Mouse (Mus musculus): Measurements from ENCODE around the gene Hamp2. TPM values are rescaled to one million over a fixed set of nuclear protein-coding genes. Genes with fewer than 3 reads are reported as not detected.

Hamp2 gene
- polyA plus RNA-seq, 1 experiment from 2014 or later = not detected

DNA sequence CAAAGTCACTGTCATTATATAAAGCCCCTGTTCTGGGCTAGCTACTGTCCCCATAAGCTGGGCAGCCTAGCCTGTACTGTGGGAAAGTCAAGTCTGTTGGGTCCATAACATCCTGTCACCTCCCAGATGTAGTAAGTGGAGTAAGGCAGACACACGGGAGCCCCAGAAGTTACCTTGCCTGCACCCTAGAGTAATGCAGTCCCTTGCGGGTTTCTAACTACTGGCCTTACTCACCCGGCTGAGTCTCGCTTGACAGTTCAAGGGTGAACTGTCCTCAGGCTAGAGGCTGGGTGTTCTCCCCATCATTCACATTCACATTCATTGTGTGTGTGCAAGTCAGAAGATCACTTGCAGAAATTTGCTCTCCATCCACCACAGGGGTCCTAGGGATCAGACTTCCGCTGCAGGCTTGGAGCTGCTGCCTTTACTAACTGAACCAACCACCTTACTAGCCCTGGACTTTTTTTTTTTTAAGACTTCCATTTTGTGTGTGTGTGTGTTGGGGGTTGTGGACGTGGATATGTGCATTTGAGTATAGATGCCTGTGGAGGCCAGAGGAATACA lies 35.4 kb upstream of the Hamp2 start:
- H3K27me3 ChIP-seq = no peaks in the 10 kb centered on the region
- no peak overlapping the region for H3K27ac ChIP-seq
- no peak for ATAC-seq (replicated peaks; ENCODE audit: insufficient number of reproducible peaks, insufficient read depth, low FRiP score, low read depth)
- no peak overlapping the region for H3K9ac ChIP-seq
- 86% methylated on average over 6 of the region's 6 CpGs for WGBS
- no peaks in the 10 kb centered on the region for H3K9me3 ChIP-seq (replicated peaks)
- peaks cover 2% of the 10 kb centered on the region for H3K36me3 ChIP-seq
- peaks cover 32% of the 10 kb centered on the region for H3K4me1 ChIP-seq (replicated peaks)
- H3K4me3 ChIP-seq = no peak overlapping the region
- no peak overlapping the region for H3K4me2 ChIP-seq

DNA sequence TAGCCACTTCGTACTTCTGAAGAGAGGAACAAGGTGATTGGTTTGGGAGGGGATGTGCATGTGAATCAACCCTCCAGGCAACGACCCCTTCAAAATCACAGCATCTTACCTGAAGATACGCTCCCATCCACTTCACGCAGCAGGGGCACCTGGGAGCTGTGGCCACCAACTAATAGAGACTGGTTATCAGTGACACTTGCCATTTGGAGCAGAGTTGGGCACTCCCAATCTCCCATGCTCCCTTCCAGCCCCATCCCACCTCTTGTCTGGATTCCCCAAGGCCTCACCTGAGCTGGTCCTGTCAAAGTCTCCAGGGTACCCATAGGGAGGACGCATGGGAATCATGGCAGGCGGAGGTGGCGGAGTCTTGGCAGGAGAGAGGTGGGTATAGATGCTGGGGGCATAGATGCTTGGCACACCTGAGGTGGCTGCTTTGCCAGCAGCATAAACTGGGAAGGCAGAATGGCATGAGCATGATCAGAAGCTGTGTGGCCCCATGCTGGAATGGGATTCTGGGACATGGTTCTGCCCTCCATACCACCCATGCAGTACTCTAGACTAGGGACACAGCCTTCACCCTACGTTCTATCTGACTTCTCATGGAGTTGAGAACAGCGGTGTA lies 34.5 kb upstream of the Hamp2 start:
- WGBS = 94% methylated on average over 9 of the region's 9 CpGs
- Histone ChIP-seq H3K27me3 (no peaks in the 10 kb centered on the region), H3K36me3 (peaks cover 10% of the 10 kb centered on the region), H3K4me3 (no peak overlapping the region), H3K9ac (no peak overlapping the region), H3K4me1 (replicated peaks) (peaks cover 32% of the 10 kb centered on the region), H3K9me3 (replicated peaks) (no peaks in the 10 kb centered on the region), H3K4me2 (no peak overlapping the region), H3K27ac (no peak overlapping the region)
- ATAC-seq (replicated peaks; ENCODE audit: insufficient number of reproducible peaks, insufficient read depth, low FRiP score, low read depth) = no peak

DNA sequence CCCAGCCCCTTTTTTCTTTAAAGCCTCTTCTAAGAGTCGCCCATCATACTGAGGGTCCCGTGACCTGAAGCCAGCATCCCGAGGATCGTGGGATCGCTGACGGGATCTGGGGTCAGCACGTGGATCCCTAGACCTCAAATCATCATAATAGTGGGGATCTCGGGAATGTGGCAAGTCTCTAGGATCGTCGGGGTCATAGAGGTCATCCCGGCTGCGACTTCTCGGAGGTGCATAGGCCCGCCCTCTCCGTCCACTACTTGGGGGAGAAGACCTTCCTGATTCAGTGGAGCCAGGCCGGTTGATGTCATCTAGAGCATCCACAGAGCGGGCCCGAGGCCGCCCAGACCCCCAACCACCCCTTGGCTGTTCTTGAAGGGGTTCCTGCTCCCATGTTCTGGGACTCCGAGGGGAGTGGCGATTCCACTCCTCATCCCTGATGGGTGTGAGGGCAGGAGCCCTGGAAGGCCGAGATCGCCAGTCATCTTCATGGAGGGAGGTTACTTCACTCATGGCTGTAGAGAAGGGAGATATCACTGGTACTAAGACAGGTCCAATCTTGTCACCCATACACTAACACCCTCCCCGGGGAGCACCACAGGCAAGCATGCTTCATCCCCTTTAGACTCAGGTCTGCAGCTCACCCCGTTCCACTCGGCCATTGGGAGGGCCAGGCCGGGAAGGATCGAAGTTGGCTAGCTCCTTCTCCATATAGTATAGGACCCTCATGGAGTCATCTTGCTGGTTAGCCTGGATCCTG lies 33.8 kb upstream of the Hamp2 start:
- Histone ChIP-seq H3K4me3 (peak overlapping the region; percentile 96), H3K9ac (peak overlapping the region; percentile 98), H3K9me3 (replicated peaks) (no peaks in the 10 kb centered on the region), H3K27ac (peak overlapping the region; percentile 99), H3K27me3 (no peaks in the 10 kb centered on the region), H3K4me1 (replicated peaks) (peaks cover 27% of the 10 kb centered on the region), H3K36me3 (peaks cover 17% of the 10 kb centered on the region), H3K4me2 (peak overlapping the region; percentile 91)
- ATAC-seq (replicated peaks; ENCODE audit: insufficient number of reproducible peaks, insufficient read depth, low FRiP score, low read depth) = no peak
- WGBS = 71% methylated on average over 28 of the region's 28 CpGs

DNA sequence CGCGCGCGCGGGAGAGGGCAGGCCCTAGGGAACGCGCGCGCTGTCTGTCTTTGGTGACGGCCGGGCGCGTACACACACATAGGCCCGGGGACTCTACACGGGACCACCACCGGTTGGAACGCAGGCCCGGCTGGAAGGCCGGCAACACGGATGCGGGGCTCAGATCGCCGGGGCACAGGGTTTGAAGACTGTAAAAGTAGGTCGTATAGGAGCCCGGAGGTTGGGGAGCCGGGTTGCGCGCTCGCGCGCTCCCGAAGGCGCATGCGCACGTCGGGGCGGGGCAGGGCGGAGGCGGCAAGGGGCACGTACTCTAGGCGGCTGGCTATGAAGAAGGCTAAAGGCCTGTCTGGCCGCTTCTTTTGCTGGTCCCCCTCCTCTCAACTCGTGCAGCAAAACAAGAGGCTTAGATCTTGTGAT lies 32.9 kb upstream of the Hamp2 start:
- WGBS = under 1% methylated on average over 43 of the region's 43 CpGs
- H3K36me3 ChIP-seq = peaks cover 27% of the 10 kb centered on the region
- H3K9me3 ChIP-seq (replicated peaks) = no peaks in the 10 kb centered on the region
- H3K4me3 ChIP-seq = peak overlapping the region; percentile 96
- no peaks in the 10 kb centered on the region for H3K27me3 ChIP-seq
- peak; percentile 66 for ATAC-seq (replicated peaks; ENCODE audit: insufficient number of reproducible peaks, insufficient read depth, low FRiP score, low read depth)
- H3K4me1 ChIP-seq (replicated peaks) = peaks cover 24% of the 10 kb centered on the region
- H3K27ac ChIP-seq = peak overlapping the region; percentile 99
- H3K9ac ChIP-seq = peak overlapping the region; percentile 98
- H3K4me2 ChIP-seq = peak overlapping the region; percentile 91

DNA sequence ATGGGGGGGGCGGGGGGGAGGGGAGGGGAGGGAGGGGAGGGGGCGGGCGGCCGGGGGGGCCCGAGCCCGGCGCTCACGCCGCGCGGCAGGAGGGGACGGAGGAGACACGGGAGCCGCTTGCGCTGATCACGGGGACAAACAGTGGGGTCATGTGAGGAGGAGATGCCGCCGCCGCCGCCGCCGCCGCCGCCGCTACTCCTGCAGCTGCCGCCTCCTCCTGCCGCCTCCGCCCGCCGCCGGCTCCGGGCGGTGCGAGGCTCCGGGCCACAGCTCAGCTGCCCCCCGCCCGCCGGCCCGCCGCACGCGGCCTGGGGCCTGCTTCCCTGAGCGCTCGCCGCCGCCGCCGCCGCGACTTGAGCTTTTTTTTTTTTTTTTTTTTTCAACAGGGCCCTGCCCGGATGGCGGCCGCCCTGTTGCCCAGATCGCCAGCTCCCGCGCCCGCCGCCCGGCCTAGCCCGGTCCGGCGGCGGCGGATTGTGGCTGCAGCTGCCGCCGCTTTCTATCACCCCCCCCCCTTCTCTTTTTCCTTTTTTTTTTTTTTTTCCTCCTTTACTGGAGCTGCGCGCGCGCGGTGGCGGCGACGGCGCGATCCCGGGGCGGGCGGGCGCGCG lies 32.4 kb upstream of the Hamp2 start, which contains the start of gene Usf2:
TSS of gene Usf2 (minus strand) at position 48 of the 611 bp plus-strand sequence.
- under 1% methylated on average over 56 of the region's 82 CpGs for WGBS
- peaks cover 22% of the 10 kb centered on the region for H3K4me1 ChIP-seq (replicated peaks)
- H3K27ac ChIP-seq = peak within 1 kb of the TSS; percentile 99
- H3K27me3 ChIP-seq = no peaks in the 10 kb centered on the region
- peak within 1 kb of the TSS; percentile 96 for H3K4me3 ChIP-seq
- H3K36me3 ChIP-seq = peaks cover 32% of the 10 kb centered on the region
- peak within 1 kb of the TSS; percentile 91 for H3K4me2 ChIP-seq
- H3K9ac ChIP-seq = peak within 1 kb of the TSS; percentile 98
- peak; percentile 71 for ATAC-seq (replicated peaks; ENCODE audit: insufficient number of reproducible peaks, insufficient read depth, low FRiP score, low read depth)
- H3K9me3 ChIP-seq (replicated peaks) = no peaks in the 10 kb centered on the region

DNA sequence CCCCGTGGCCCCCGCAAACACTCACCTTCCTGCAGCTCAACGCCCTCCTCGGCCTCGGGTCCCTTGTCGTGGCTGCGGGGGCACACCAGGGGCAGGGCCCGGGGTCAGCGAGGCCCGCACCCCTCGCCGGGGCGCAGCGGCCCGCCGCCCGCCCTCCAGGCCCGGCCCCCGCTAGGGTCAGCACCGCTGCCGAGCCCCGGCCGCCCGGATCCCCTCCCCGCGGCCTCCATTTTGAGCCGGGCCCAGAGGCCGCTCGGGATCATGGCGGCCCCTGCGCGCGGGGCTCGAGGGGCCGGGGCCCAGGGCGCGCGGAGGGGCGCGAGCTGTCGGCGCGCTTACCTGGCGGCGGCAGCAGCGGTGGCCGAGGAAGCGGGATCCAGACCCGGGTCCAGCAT lies 31.9 kb upstream of the Hamp2 start:
- H3K9ac ChIP-seq = peak overlapping the region; percentile 98
- peaks cover 22% of the 10 kb centered on the region for H3K4me1 ChIP-seq (replicated peaks)
- H3K9me3 ChIP-seq (replicated peaks) = no peaks in the 10 kb centered on the region
- peak overlapping the region; percentile 96 for H3K4me3 ChIP-seq
- H3K36me3 ChIP-seq = peaks cover 36% of the 10 kb centered on the region
- peak overlapping the region; percentile 91 for H3K4me2 ChIP-seq
- under 1% methylated on average over 43 of the region's 49 CpGs for WGBS
- H3K27ac ChIP-seq = peak overlapping the region; percentile 99
- ATAC-seq (replicated peaks; ENCODE audit: insufficient number of reproducible peaks, insufficient read depth, low FRiP score, low read depth) = peak; percentile 47
- H3K27me3 ChIP-seq = no peaks in the 10 kb centered on the region

DNA sequence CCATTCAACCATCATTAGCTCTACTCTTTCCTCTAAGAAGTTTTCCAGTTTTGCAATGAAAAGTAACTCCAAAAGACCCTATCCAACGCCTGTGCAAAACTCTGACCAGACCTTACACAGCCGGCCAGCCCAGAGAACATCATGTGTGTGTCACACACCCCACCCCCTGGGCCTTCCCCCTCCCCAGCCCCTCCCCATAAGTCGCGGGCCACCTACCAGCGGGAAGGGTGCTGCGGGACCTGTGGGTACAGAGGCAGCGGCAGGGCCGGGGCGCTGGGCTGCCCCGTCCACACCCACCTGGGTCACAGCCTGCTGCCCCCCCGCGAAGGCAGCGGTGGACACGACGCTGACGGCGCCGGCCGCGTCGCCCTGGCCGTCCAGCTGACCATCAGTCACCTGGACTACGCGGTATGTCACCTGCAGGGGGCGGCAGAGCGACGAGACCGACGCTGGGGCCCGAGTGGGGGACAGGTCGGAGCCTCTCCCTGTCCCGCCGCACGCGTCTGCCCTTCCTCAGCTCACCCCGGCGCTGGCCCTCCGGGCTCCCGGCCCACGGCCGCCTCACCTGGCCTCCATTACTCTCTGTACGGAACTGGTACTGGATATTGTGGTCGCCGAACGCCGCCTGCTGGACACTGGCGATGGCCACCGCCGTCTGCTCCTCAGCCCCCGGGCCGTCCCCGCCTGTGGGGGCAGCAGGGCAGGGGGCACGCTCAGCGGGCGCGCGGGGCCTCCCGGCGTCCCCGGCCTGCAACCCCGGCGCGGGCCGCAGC lies 31.3 kb upstream of the Hamp2 start:
- WGBS = under 1% methylated on average over 62 of the region's 64 CpGs
- peaks cover 39% of the 10 kb centered on the region for H3K36me3 ChIP-seq
- peak overlapping the region; percentile 98 for H3K9ac ChIP-seq
- H3K27ac ChIP-seq = peak overlapping the region; percentile 99
- H3K27me3 ChIP-seq = no peaks in the 10 kb centered on the region
- H3K4me2 ChIP-seq = peak overlapping the region; percentile 91
- H3K9me3 ChIP-seq (replicated peaks) = no peaks in the 10 kb centered on the region
- H3K4me3 ChIP-seq = peak overlapping the region; percentile 96
- ATAC-seq (replicated peaks; ENCODE audit: insufficient number of reproducible peaks, insufficient read depth, low FRiP score, low read depth) = peak; percentile 68
- peaks cover 22% of the 10 kb centered on the region for H3K4me1 ChIP-seq (replicated peaks)

DNA sequence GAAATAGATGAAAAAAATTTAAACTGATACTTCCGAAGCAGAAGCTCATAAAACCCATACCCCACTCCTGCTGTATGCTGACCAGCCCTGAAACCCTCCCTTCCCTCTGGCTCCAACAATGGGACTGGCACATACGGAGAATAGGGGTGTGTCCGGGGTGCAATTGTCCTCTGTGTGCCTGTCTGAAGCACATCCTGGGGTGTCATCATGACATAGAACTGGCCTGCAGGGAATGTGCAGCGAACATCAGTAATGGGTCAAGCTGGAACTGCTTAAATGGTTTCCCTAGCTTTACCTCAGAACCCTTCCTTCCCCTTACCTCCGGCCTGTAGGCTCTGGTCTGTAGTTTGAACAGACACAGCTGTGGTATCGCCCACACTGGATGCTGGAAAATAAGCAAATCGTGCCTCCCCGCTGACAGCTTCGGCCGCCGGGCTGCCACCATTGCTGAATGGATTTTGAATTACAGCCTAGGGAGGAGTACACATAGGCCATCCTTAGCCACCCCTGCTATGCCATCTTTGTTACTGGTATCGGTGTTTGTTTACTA lies 30.6 kb upstream of the Hamp2 start:
- Histone ChIP-seq H3K4me3 (peak overlapping the region; percentile 96; the same call in 1 of the 2 replicates), H3K27me3 (no peaks in the 10 kb centered on the region), H3K4me1 (replicated peaks) (peaks cover 22% of the 10 kb centered on the region), H3K36me3 (peaks cover 40% of the 10 kb centered on the region), H3K27ac (no peak overlapping the region), H3K9me3 (replicated peaks) (no peaks in the 10 kb centered on the region), H3K9ac (no peak overlapping the region), H3K4me2 (peak overlapping the region; percentile 91)
- no peak for ATAC-seq (replicated peaks; ENCODE audit: insufficient number of reproducible peaks, insufficient read depth, low FRiP score, low read depth)
- WGBS = 92% methylated on average over 12 of the region's 12 CpGs

DNA sequence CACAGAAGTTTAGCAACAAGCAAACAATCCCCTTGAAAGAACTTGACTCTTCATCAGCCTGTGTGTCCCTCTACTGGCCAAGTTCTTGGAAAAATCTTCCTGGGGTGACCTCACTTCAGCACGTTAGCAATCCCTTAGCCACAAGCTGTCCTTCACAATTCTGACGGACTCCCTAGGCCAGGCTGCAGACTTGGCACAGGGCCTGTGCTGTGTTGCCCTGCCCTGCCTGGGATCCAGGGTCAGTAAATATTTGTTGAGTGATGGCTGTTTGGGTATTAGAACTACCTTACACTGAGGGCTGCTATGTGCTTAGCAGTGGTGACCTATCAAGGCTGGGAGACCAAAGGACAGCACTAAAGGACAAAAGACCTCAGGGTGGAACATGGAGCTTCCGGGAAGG lies 29.6 kb upstream of the Hamp2 start:
- Histone ChIP-seq H3K4me1 (replicated peaks) (peaks cover 22% of the 10 kb centered on the region), H3K27ac (no peak overlapping the region), H3K4me2 (no peak overlapping the region), H3K9ac (no peak overlapping the region), H3K27me3 (no peaks in the 10 kb centered on the region), H3K4me3 (no peak overlapping the region), H3K9me3 (replicated peaks) (no peaks in the 10 kb centered on the region), H3K36me3 (peaks cover 46% of the 10 kb centered on the region)
- ATAC-seq (replicated peaks; ENCODE audit: insufficient number of reproducible peaks, insufficient read depth, low FRiP score, low read depth) = no peak
- WGBS = 70% methylated on average over 3 of the region's 3 CpGs

DNA sequence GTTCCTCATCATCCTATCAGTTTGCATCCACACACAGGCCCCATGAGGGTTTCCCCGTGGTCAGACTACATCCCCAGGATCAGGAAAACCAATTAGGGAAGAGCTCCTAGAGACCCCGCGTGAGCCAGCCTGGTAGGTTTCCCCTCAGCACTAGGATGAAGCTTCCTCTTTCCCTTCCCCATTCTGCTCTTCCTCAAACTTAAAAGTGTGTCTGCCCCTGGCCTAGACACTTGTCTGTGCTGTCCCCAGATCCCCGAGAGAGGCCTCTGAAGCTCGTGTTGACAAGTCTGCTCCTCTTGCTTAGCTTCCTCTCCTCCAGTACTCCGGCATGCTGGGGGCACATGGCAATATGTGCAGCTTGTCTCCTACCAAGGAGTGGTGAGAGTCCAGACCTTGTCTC lies 29.0 kb upstream of the Hamp2 start:
- no peak for ATAC-seq (replicated peaks; ENCODE audit: insufficient number of reproducible peaks, insufficient read depth, low FRiP score, low read depth)
- no peak overlapping the region for H3K9ac ChIP-seq
- WGBS = 83% methylated on average over 6 of the region's 6 CpGs
- H3K27ac ChIP-seq = no peak overlapping the region
- H3K36me3 ChIP-seq = peaks cover 49% of the 10 kb centered on the region
- no peak overlapping the region for H3K4me3 ChIP-seq
- no peaks in the 10 kb centered on the region for H3K27me3 ChIP-seq
- H3K9me3 ChIP-seq (replicated peaks) = no peaks in the 10 kb centered on the region
- peaks cover 17% of the 10 kb centered on the region for H3K4me1 ChIP-seq (replicated peaks)
- H3K4me2 ChIP-seq = no peak overlapping the region
